Mouse (Mus musculus): Measurements from ENCODE around the gene Slc34a3.
"Not testable (repeated sequence)": the region's sequence is repeated elsewhere in the genome, so short reads cannot be mapped to it uniquely, and the experiment has no call there.

The Slc34a3 gene

GRCm38 (mm10) chr2:25234050-25234449, at the start of gene Slc34a3:
Slc34a3 (minus strand) TSS chr2:25234364.
- in situ Hi-C loops (cut with MboI, MseI) = loop anchor here (10.0 kb wide), 1 partner anchor 1671 kb away; the partner anchor contains the start of gene Surf6

- in situ Hi-C loops (cut with MboI, MseI) = no loop called here
Observed at GRCm38 (mm10) chr2:25278928-25279882, 45.0 kb upstream of the Slc34a3 start.

- in situ Hi-C loops (cut with MboI, MseI) = no loop called here
Observed at GRCm38 (mm10) chr2:25273010-25273409, 38.8 kb upstream of the Slc34a3 start.

- in situ Hi-C loops (cut with MboI, MseI) = no loop called here
Observed at GRCm38 (mm10) chr2:25272515-25272914, 38.4 kb upstream of the Slc34a3 start.

GRCm38 (mm10) chr2:25271827-25272511, 37.8 kb upstream of the Slc34a3 start, which contains the start of the genes Ssna1 and Anapc2:
Ssna1 (minus strand) TSS chr2:25272438.
Anapc2 (plus strand) TSS chr2:25272478.
- in situ Hi-C loops (cut with MboI, MseI) = no loop called here

- in situ Hi-C loops (cut with MboI, MseI) = no loop called here
Observed at GRCm38 (mm10) chr2:25267746-25268309, 33.7 kb upstream of the Slc34a3 start.

GRCm38 (mm10) chr2:25267241-25267640, 33.1 kb upstream of the Slc34a3 start:
- in situ Hi-C loops (cut with MboI, MseI) = no loop called here

- in situ Hi-C loops (cut with MboI, MseI) = no loop called here
Observed at GRCm38 (mm10) chr2:25266720-25267119, 32.6 kb upstream of the Slc34a3 start.

- in situ Hi-C loops (cut with MboI, MseI) = no loop called here
Observed at GRCm38 (mm10) chr2:25265897-25266656, 31.9 kb upstream of the Slc34a3 start.

- in situ Hi-C loops (cut with MboI, MseI) = no loop called here
Observed at GRCm38 (mm10) chr2:25264851-25265250, 30.7 kb upstream of the Slc34a3 start.

- in situ Hi-C loops (cut with MboI, MseI) = no loop called here
Observed at GRCm38 (mm10) chr2:25264286-25264660, 30.1 kb upstream of the Slc34a3 start.

GRCm38 (mm10) chr2:25263623-25264285, 29.6 kb upstream of the Slc34a3 start:
- in situ Hi-C loops (cut with MboI, MseI) = no loop called here

- in situ Hi-C loops (cut with MboI, MseI) = no loop called here
Observed at GRCm38 (mm10) chr2:25262795-25263622, 28.8 kb upstream of the Slc34a3 start.

- in situ Hi-C loops (cut with MboI, MseI) = no loop called here
Observed at GRCm38 (mm10) chr2:25262291-25262767, 28.2 kb upstream of the Slc34a3 start, which contains the start of gene Tprn. Tprn (plus strand) TSS chr2:25262618.

- in situ Hi-C loops (cut with MboI, MseI) = no loop called here
Observed at GRCm38 (mm10) chr2:25261870-25262269, 27.7 kb upstream of the Slc34a3 start.

GRCm38 (mm10) chr2:25258887-25259286, 24.7 kb upstream of the Slc34a3 start:
- in situ Hi-C loops (cut with MboI, MseI) = no loop called here

GRCm38 (mm10) chr2:25257250-25257649, 23.1 kb upstream of the Slc34a3 start:
- in situ Hi-C loops (cut with MboI, MseI) = not testable (repeated sequence)

GRCm38 (mm10) chr2:25256443-25257109, 22.4 kb upstream of the Slc34a3 start:
- in situ Hi-C loops (cut with MboI, MseI) = not testable (repeated sequence)

- in situ Hi-C loops (cut with MboI, MseI) = no loop called here
Observed at GRCm38 (mm10) chr2:25255284-25255779, 21.2 kb upstream of the Slc34a3 start, which contains the start of gene Tmem203. Tmem203 (plus strand) TSS chr2:25255439.
